Mouse (Mus musculus) lung, adult 2 months (tissue): ENCODE results near the gene Myo15b.

Experiments used
- CTCF ChIP-seq: fragments of 200-500 bp; IDR thresholded peaks from 2 replicates; pipeline ENCODE4 v1.5.1; 2011; ENCODE audit warnings: mild to moderate bottlenecking, low read length, control low read depth; ENCODE audit not compliant: insufficient read depth
- POLR2A ChIP-seq: fragments of 200-500 bp; IDR thresholded peaks from 2 replicates; pipeline ENCODE4 v1.6.1; 2011; ENCODE audit warnings: low read depth, mild to moderate bottlenecking, control low read depth, low read length, borderline replicate concordance; ENCODE audit errors: extremely low read depth

DNA sequence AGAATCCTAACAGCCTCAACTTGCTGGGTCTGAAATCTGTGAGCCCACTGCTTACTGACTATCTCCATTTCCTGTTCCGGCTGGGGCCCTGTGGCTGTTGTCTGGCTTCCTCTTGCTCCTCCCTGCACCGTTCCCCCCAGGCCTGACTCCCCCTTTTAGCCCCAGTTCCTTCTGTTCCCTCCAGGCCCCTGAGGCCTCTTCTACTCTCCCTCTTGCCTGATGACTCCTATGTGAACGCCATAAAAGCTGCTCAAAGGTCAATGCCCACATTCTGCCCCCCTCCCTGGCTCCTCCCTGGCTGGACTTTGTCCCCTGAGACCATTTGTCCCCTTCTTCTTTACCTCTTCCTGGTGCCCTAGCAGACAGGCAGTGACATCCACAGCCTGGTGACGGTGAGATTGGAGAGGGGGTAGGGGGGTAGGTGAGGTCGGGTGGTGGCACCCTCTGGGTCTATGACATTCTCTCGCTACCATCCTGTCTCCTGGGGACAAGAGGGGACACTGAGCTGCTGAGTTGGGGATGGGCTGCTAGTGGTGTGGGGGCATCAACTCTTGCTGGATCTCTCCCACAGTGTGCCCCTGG, 19.1 kb downstream of the Myo15b start:
- TF ChIP-seq POLR2A (no peak), CTCF (no peak)
